Mouse (Mus musculus) intestine, embryonic 16.5 days (tissue): ENCODE data around the gene Tmeff2. TPM values are rescaled to one million over a fixed set of nuclear protein-coding genes. Genes with fewer than 3 reads are reported as not detected.

Source experiments
- ATAC-seq: fragments of 200-750 bp; cut with Nextera tagmentation; 2 replicates; pipeline ENCODE4 v1.8.0; 2017; ENCODE audit warnings: moderate TSS enrichment, moderate library complexity
- H3K27ac ChIP-seq: fragments of 300-500 bp; sonication (generic); 2 replicates; pipeline ENCODE4 v1.5.1; 2014; ENCODE audit warnings: mild to moderate bottlenecking, low read length
- H3K27me3 ChIP-seq: fragments of 300-500 bp; sonication (generic); replicated peaks from 2 replicates; pipeline ENCODE4 v1.6.1; 2014; ENCODE audit warnings: low read length, control low read depth, mixed read lengths; ENCODE audit not compliant: control insufficient read depth, insufficient read depth
- H3K36me3 ChIP-seq: fragments of 300-500 bp; sonication (generic); 2 replicates; pipeline ENCODE4 v1.6.1; 2014; ENCODE audit warnings: low read length, control low read depth; ENCODE audit not compliant: control insufficient read depth, insufficient read depth
- H3K4me1 ChIP-seq: fragments of 300-500 bp; sonication (generic); 2 replicates; pipeline ENCODE4 v1.6.1; 2014; ENCODE audit warnings: low read length, control low read depth, mixed read lengths; ENCODE audit not compliant: control insufficient read depth, insufficient read depth
- H3K4me2 ChIP-seq: fragments of 300-500 bp; sonication (generic); 2 replicates; pipeline ENCODE4 v1.6.1; 2014; ENCODE audit warnings: low read depth, low read length, control low read depth
- H3K4me3 ChIP-seq: fragments of 300-500 bp; sonication (generic); 2 replicates; pipeline ENCODE4 v1.5.1; 2014; ENCODE audit warnings: mild to moderate bottlenecking, low read length
- H3K9ac ChIP-seq: fragments of 300-500 bp; sonication (generic); 2 replicates; pipeline ENCODE4 v1.6.1; 2014; ENCODE audit warnings: low read depth, low read length
- H3K9me3 ChIP-seq: fragments of 300-500 bp; sonication (generic); 2 replicates; pipeline ENCODE4 v1.6.1; 2016; ENCODE audit warnings: low read length, control low read depth; ENCODE audit not compliant: control insufficient read depth
- WGBS: fragments of 180-500 bp; shearing (Covaris S2); extraction: QIAGEN DNeasy Blood & Tissue Kit; methylation state at CpG from one replicate; pipeline ENCODE4 v1.1.7; 2014; 5-methylcytosine and 5-hydroxymethylcytosine counted together
- polyA plus RNA-seq: library from polyadenylated mRNA; unstranded; fragments of >200 nt; fragmentation: Nextera tagmentation; extraction: Ambion mirVana; gene quantifications from 2 replicates; pipeline ENCODE4 v1.2.1, GENCODE M21; 2015

Gene Tmeff2
- polyA plus RNA-seq, 1 experiment from 2014 or later, result 10.7 TPM

DNA sequence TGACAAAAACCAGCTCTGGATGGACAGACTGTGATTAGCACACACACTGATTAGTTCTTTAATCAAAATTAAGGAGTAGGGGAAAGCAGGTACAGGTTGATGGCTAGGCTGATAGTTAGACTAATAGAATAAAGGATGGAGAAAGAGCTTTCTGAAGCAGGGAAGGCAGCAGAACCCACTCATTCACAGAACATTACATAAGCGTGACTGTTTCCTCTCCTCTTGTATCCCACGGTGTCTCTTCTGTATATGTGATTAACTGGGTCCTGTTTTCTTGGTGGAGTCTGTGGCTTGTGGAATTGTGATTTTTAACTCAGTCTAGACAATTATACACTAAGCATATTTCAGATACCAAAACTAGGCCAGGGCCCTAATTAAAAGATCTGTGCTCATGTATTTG, 217.4 kb downstream of the Tmeff2 start:
- H3K9me3 ChIP-seq, result no peaks in the 10 kb centered on the region
- H3K9ac ChIP-seq, result no peak overlapping the region
- H3K27ac ChIP-seq, result no peak overlapping the region
- H3K4me1 ChIP-seq, result no peaks in the 10 kb centered on the region
- no peak overlapping the region for H3K4me2 ChIP-seq
- WGBS, result 75% methylated on average over 2 of the region's 2 CpGs
- no peaks in the 10 kb centered on the region for H3K36me3 ChIP-seq
- ATAC-seq, result no peak
- H3K4me3 ChIP-seq, result no peak overlapping the region
- no peaks in the 10 kb centered on the region for H3K27me3 ChIP-seq

DNA sequence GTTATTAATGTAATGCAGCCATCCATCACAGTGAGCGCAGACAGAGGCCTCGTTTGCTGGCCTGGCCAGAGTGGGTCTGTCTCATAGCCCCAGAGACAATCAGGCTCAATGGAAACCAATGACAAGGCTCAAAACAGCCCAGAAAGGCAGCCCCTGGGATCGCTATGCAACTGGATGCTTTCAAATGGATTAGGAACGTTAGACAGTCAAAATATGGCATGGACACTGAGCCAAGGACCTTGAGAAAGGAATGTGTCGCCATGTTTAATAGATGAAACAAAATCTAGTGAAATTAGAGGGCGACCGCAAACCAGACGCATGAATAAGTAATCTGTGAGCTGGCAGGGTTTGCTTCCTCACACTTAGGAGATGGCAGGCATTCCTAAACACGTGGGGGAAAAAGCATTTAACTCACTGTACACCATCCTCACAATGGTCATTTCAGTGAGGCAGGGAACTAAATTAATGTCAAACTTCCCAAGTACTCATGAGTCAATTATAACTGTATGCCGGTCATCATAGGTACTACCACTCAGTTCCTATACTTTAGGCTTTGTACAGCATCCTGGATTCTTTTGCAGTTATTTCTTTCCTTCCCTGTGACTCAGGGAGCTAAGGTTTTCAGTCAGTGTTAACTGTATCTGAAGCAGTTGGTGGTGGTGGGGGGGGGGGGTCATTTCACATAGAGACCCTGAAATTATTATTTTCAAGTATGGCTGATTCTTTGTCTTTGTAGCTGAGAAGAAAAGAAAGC, 225.4 kb downstream of the Tmeff2 start:
- Histone ChIP-seq H3K9ac (no peak overlapping the region), H3K4me3 (no peak overlapping the region), H3K9me3 (no peaks in the 10 kb centered on the region), H3K4me2 (no peak overlapping the region), H3K36me3 (no peaks in the 10 kb centered on the region), H3K27me3 (no peaks in the 10 kb centered on the region), H3K4me1 (no peaks in the 10 kb centered on the region), H3K27ac (no peak overlapping the region)
- no peak for ATAC-seq
- 59% methylated on average over 10 of the region's 10 CpGs for WGBS

DNA sequence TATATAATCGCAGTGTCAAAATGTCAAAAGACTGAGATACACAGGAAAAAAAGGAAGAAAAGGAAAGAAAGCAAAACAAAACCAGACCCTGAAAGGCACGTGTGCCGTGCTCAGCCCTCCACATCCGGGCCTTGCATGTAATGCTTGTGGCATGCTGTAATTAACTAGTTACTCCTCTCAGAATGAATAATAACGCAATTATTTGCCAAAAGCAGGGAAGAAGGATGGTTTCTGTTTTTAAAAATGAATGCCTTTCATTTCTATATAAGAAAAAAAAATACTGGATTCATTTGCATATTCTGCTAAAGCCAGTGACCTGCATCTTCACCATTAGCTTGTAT, 225.9 kb downstream of the Tmeff2 start:
- H3K4me2 ChIP-seq, result no peak overlapping the region
- WGBS, result 61% methylated on average over 5 of the region's 5 CpGs
- H3K4me1 ChIP-seq, result no peaks in the 10 kb centered on the region
- no peak for ATAC-seq
- no peak overlapping the region for H3K9ac ChIP-seq
- no peaks in the 10 kb centered on the region for H3K36me3 ChIP-seq
- H3K27me3 ChIP-seq, result no peaks in the 10 kb centered on the region
- no peaks in the 10 kb centered on the region for H3K9me3 ChIP-seq
- no peak overlapping the region for H3K4me3 ChIP-seq
- H3K27ac ChIP-seq, result no peak overlapping the region

DNA sequence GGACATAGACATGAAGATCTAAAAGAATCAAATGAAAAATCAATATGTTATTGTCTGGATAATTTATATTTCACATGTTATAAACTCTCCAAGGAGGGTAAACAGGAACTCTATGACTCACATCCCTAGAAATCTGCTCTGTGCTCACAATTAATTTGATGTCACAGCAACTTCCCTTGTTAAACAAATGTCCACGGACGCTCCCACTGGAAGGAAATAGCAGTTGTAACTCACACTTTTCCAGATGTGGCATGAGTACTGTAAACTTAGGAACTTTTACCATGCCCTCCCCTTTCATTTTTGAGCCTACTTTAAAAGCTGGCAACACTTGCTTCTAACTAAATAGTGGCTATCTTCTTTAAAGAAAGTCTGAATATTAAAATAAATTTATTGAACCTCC, 236.3 kb downstream of the Tmeff2 start:
- Histone ChIP-seq H3K4me3 (no peak overlapping the region), H3K36me3 (no peaks in the 10 kb centered on the region), H3K9ac (no peak overlapping the region), H3K9me3 (no peaks in the 10 kb centered on the region), H3K4me1 (no peaks in the 10 kb centered on the region), H3K4me2 (no peak overlapping the region), H3K27me3 (no peaks in the 10 kb centered on the region), H3K27ac (no peak overlapping the region)
- ATAC-seq, result no peak
- WGBS, result 32% methylated on average over 2 of the region's 2 CpGs

DNA sequence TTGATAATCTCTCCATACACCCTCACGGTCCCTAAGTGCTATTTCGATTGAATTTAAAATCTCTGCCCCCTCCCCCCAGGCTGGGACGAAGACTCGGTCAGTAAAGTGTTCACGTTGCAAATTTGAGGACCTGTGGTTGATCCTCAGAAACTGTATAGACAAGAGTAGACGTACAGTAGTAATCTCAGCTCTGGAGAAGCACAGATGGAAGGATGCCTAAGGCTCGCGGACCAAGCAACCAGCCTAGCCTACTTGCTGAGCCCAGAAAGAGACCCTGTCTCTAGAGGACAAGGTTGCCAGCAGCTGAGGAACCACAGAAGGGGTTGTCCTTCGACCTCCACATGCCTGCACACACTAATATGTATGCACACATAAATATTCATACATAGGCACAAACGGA, 239.2 kb downstream of the Tmeff2 start:
- Histone ChIP-seq H3K36me3 (no peaks in the 10 kb centered on the region), H3K4me3 (no peak overlapping the region), H3K9me3 (no peaks in the 10 kb centered on the region), H3K9ac (no peak overlapping the region), H3K4me1 (no peaks in the 10 kb centered on the region), H3K27ac (no peak overlapping the region), H3K27me3 (no peaks in the 10 kb centered on the region), H3K4me2 (no peak overlapping the region)
- WGBS, result 84% methylated on average over 10 of the region's 10 CpGs
- no peak for ATAC-seq

DNA sequence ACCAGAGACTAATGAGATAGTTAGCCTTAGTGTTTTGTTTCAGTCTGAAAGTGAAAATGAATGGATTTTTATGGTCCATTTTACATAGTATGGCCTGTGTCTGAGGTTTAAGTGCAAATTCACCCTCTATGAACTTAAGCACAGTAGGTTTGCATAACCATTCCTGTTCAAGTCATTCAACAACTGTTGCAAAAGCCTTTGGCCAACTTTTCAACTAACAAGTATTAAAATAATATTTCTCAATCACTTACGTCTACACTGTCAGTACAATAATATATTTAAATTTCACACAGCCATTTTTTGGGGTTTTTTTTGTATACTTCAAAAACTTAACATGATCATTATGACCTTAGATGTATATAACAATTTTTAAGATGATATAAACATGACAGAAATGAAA, 240.9 kb downstream of the Tmeff2 start:
- no peak overlapping the region for H3K9ac ChIP-seq
- no peak overlapping the region for H3K27ac ChIP-seq
- H3K4me1 ChIP-seq, result no peaks in the 10 kb centered on the region
- no peaks in the 10 kb centered on the region for H3K27me3 ChIP-seq
- WGBS, result 87% methylated on average over 1 of the region's 1 CpGs
- H3K4me3 ChIP-seq, result no peak overlapping the region
- ATAC-seq, result no peak
- no peaks in the 10 kb centered on the region for H3K9me3 ChIP-seq
- H3K36me3 ChIP-seq, result no peaks in the 10 kb centered on the region
- H3K4me2 ChIP-seq, result no peak overlapping the region

DNA sequence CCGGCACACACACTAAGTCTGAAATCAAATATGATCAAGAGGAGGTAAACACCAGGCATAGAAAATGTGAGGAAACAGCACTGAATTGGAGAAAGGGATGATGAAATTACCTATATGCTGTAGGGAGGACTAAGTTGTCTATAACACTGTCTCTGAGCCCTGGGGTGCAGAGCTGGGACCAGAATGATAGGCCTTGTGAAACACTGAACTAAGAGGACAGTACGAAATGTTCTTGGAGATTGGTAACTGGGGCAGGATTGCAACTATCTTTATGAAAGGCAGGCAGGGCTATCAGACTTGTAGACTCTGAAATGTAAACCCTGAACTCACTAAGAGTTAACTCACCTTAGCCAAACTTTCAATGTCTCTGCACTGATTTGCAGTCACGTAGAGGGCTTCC, 242.3 kb downstream of the Tmeff2 start:
- ATAC-seq, result no peak
- 82% methylated on average over 3 of the region's 3 CpGs for WGBS
- no peaks in the 10 kb centered on the region for H3K36me3 ChIP-seq

DNA sequence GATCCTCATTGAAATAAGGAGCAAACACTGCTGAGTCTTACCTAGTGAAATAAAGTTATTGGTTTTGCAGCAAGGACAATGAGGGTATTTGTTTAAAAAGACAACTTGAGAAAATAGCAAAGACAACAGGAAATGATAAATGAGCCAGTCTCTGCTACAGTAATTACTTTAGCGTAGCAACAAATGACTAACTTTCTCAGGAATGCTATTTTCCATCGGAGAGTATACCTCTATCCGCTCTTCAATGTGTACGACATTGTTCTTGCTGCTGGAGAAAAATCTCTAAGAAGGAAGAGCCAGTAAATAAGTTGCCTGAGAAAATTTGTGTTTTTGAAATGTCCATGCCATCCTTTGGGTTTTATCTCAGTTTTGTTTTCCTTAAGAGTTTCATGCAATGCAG, 245.2 kb downstream of the Tmeff2 start:
- Histone ChIP-seq H3K9me3 (no peaks in the 10 kb centered on the region), H3K36me3 (no peaks in the 10 kb centered on the region), H3K4me2 (no peak overlapping the region), H3K27ac (no peak overlapping the region), H3K4me3 (no peak overlapping the region), H3K9ac (no peak overlapping the region), H3K4me1 (no peaks in the 10 kb centered on the region), H3K27me3 (no peaks in the 10 kb centered on the region)
- WGBS, result 62% methylated on average over 4 of the region's 4 CpGs
- ATAC-seq, result no peak

More for the DNA sequence above, 242.3 kb downstream of the Tmeff2 start:
- Histone ChIP-seq H3K4me2 (no peak overlapping the region), H3K27ac (no peak overlapping the region), H3K9me3 (no peaks in the 10 kb centered on the region), H3K27me3 (no peaks in the 10 kb centered on the region), H3K4me3 (no peak overlapping the region), H3K9ac (no peak overlapping the region), H3K4me1 (no peaks in the 10 kb centered on the region)

DNA sequence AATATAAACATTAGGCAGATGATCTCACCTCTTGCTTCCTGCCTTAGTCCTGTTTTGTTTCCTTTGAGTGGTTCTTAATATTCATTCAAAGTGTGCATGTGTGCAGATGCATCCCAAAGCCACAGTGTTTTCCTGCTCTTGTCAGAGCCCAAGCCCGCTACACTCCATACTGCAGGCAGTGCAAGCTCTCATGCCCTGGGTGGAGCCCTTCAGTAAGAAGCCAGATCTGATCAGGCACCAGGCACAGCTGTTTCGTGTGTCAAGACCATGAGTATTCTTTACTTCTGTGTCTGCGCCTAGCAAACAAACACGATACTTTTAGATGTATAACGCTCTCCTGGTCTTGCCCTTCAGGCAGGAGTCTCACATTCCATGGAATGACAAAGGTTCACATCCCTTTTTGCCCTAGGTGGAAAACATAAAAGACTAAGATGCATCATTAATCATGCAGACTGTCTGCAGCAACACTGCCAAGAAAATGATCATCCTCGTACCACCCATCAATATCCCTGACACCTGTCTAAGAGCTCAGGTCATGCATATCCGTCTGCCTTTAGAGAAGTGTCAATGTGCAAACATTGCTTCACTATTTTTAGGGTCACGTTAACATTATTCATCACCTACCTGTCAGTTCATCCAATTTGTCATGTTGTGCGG, 248.2 kb downstream of the Tmeff2 start:
- 46% methylated on average over 9 of the region's 9 CpGs for WGBS

DNA sequence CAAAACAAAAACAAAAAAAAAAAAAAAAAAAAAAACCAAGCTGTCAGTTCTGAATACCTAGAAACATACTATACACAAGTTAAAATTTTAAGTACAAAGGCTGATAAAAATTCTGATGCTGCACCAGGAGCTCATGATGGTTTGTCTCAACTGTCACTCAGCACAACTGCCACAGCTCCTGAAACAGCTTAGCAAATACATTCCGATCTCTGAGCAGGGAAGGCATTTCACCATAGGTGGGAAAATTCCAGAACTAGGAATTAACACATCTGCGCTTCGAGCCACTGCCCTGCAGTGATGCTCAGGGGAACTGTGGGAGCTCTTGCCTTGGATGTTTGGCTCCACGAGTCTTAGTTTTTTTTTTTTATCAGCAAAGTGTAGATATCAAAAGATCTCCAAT, 249.0 kb downstream of the Tmeff2 start:
- WGBS, result 66% methylated on average over 4 of the region's 4 CpGs
- Histone ChIP-seq H3K4me3 (no peak overlapping the region), H3K36me3 (no peaks in the 10 kb centered on the region), H3K27ac (no peak overlapping the region), H3K4me2 (no peak overlapping the region), H3K4me1 (no peaks in the 10 kb centered on the region), H3K27me3 (no peaks in the 10 kb centered on the region), H3K9ac (no peak overlapping the region), H3K9me3 (no peaks in the 10 kb centered on the region)
- ATAC-seq, result no peak

More for the DNA sequence above, 248.2 kb downstream of the Tmeff2 start:
- no peak overlapping the region for H3K4me3 ChIP-seq
- H3K9me3 ChIP-seq, result no peaks in the 10 kb centered on the region
- no peaks in the 10 kb centered on the region for H3K4me1 ChIP-seq
- no peaks in the 10 kb centered on the region for H3K36me3 ChIP-seq
- no peak overlapping the region for H3K27ac ChIP-seq
- H3K27me3 ChIP-seq, result no peaks in the 10 kb centered on the region
- no peak overlapping the region for H3K9ac ChIP-seq
- H3K4me2 ChIP-seq, result no peak overlapping the region
- ATAC-seq, result no peak; the same call in 1 of the 2 replicates
